Mouse (Mus musculus): Measurements from ENCODE around the gene Gm20388. TPM values are rescaled to one million over a fixed set of nuclear protein-coding genes. Genes with fewer than 3 reads are reported as not detected.
A peak's percentile ranks its signal among the peaks of the same experiment; 100 is the strongest.

Gm20388 gene
- polyA plus RNA-seq, 1 experiment from 2014 or later: 8.3 TPM

GRCm38 (mm10) chr8:122197342-122197741 is 2286.7 kb downstream of the Gm20388 start:
- Histone ChIP-seq H3K4me1 (replicated peaks; ENCODE audit: control insufficient read depth, insufficient read depth, low read length) (peaks cover 8% of the 10 kb centered on the region), H3K9me3 (ENCODE audit: control insufficient read depth, low read length) (no peaks in the 10 kb centered on the region), H3K36me3 (ENCODE audit: control insufficient read depth, insufficient read depth, low read length) (no peaks in the 10 kb centered on the region), H3K27me3 (replicated peaks; ENCODE audit: control insufficient read depth, insufficient read depth, low read length) (no peaks in the 10 kb centered on the region), H3K4me3 (ENCODE audit: low read depth, low read length) (no peak overlapping the region), H3K9ac (ENCODE audit: low read length) (no peak overlapping the region), H3K27ac (ENCODE audit: low read depth) (no peak overlapping the region), H3K4me2 (ENCODE audit: low read length) (no peak overlapping the region)
- no peak for DNase-seq (ENCODE audit: low spot score)
- no peak for ATAC-seq (replicated peaks; ENCODE audit: low FRiP score, low TSS enrichment, low read depth)
- 73% methylated on average over 5 of the region's 5 CpGs for WGBS

- no peaks in the 10 kb centered on the region for H3K9me3 ChIP-seq (ENCODE audit: control insufficient read depth, low read length)
- H3K36me3 ChIP-seq (ENCODE audit: control insufficient read depth, insufficient read depth, low read length): no peaks in the 10 kb centered on the region
- no peak for ATAC-seq (replicated peaks; ENCODE audit: low FRiP score, low TSS enrichment, low read depth)
- H3K27me3 ChIP-seq (replicated peaks; ENCODE audit: control insufficient read depth, insufficient read depth, low read length): no peaks in the 10 kb centered on the region
- H3K27ac ChIP-seq (ENCODE audit: low read depth): no peak overlapping the region
- peaks cover 8% of the 10 kb centered on the region for H3K4me1 ChIP-seq (replicated peaks; ENCODE audit: control insufficient read depth, insufficient read depth, low read length)
- no peak overlapping the region for H3K4me2 ChIP-seq (ENCODE audit: low read length)
- DNase-seq (ENCODE audit: low spot score): no peak
- H3K9ac ChIP-seq (ENCODE audit: low read length): no peak overlapping the region
- 78% methylated on average over 12 of the region's 12 CpGs for WGBS
- H3K4me3 ChIP-seq (ENCODE audit: low read depth, low read length): no peak overlapping the region
Measured at GRCm38 (mm10) chr8:122198378-122199025, 2287.9 kb downstream of the Gm20388 start.

- Histone ChIP-seq H3K36me3 (ENCODE audit: control insufficient read depth, insufficient read depth, low read length) (no peaks in the 10 kb centered on the region), H3K9ac (ENCODE audit: low read length) (no peak overlapping the region), H3K27me3 (replicated peaks; ENCODE audit: control insufficient read depth, insufficient read depth, low read length) (no peaks in the 10 kb centered on the region), H3K27ac (ENCODE audit: low read depth) (no peak overlapping the region), H3K4me1 (replicated peaks; ENCODE audit: control insufficient read depth, insufficient read depth, low read length) (peaks cover 2% of the 10 kb centered on the region; the same call in 1 of the 2 replicates), H3K4me2 (ENCODE audit: low read length) (no peak overlapping the region), H3K9me3 (ENCODE audit: control insufficient read depth, low read length) (no peaks in the 10 kb centered on the region), H3K4me3 (ENCODE audit: low read depth, low read length) (no peak overlapping the region)
- 80% methylated on average over 9 of the region's 9 CpGs for WGBS
- ATAC-seq (replicated peaks; ENCODE audit: low FRiP score, low TSS enrichment, low read depth): no peak
- no peak for DNase-seq (ENCODE audit: low spot score)
Measured at GRCm38 (mm10) chr8:122199191-122199590, 2288.6 kb downstream of the Gm20388 start.

GRCm38 (mm10) chr8:122199841-122200240 is 2289.2 kb downstream of the Gm20388 start:
- 85% methylated on average over 4 of the region's 4 CpGs for WGBS
- Histone ChIP-seq H3K36me3 (ENCODE audit: control insufficient read depth, insufficient read depth, low read length) (no peaks in the 10 kb centered on the region), H3K4me1 (replicated peaks; ENCODE audit: control insufficient read depth, insufficient read depth, low read length) (no peaks in the 10 kb centered on the region), H3K4me2 (ENCODE audit: low read length) (no peak overlapping the region), H3K27ac (ENCODE audit: low read depth) (no peak overlapping the region), H3K9me3 (ENCODE audit: control insufficient read depth, low read length) (no peaks in the 10 kb centered on the region), H3K27me3 (replicated peaks; ENCODE audit: control insufficient read depth, insufficient read depth, low read length) (no peaks in the 10 kb centered on the region), H3K4me3 (ENCODE audit: low read depth, low read length) (no peak overlapping the region), H3K9ac (ENCODE audit: low read length) (no peak overlapping the region)
- ATAC-seq (replicated peaks; ENCODE audit: low FRiP score, low TSS enrichment, low read depth) (no peak), DNase-seq (ENCODE audit: low spot score) (no peak)

- 79% methylated on average over 3 of the region's 3 CpGs for WGBS
- no peaks in the 10 kb centered on the region for H3K36me3 ChIP-seq (ENCODE audit: control insufficient read depth, insufficient read depth, low read length)
- H3K9ac ChIP-seq (ENCODE audit: low read length): no peak overlapping the region
- no peaks in the 10 kb centered on the region for H3K27me3 ChIP-seq (replicated peaks; ENCODE audit: control insufficient read depth, insufficient read depth, low read length)
- peaks cover 3% of the 10 kb centered on the region; the same call in 1 of the 2 replicates for H3K9me3 ChIP-seq (ENCODE audit: control insufficient read depth, low read length)
- H3K4me2 ChIP-seq (ENCODE audit: low read length): no peak overlapping the region
- H3K27ac ChIP-seq (ENCODE audit: low read depth): no peak overlapping the region
- DNase-seq (ENCODE audit: low spot score) (no peak), ATAC-seq (replicated peaks; ENCODE audit: low FRiP score, low TSS enrichment, low read depth) (no peak)
- H3K4me1 ChIP-seq (replicated peaks; ENCODE audit: control insufficient read depth, insufficient read depth, low read length): no peaks in the 10 kb centered on the region
- no peak overlapping the region for H3K4me3 ChIP-seq (ENCODE audit: low read depth, low read length)
Measured at GRCm38 (mm10) chr8:122211591-122211990, 2300.9 kb downstream of the Gm20388 start.

- Histone ChIP-seq H3K27me3 (replicated peaks; ENCODE audit: control insufficient read depth, insufficient read depth, low read length) (no peaks in the 10 kb centered on the region), H3K4me3 (ENCODE audit: low read depth, low read length) (no peak overlapping the region), H3K4me2 (ENCODE audit: low read length) (no peak overlapping the region), H3K4me1 (replicated peaks; ENCODE audit: control insufficient read depth, insufficient read depth, low read length) (no peaks in the 10 kb centered on the region), H3K27ac (ENCODE audit: low read depth) (no peak overlapping the region), H3K9me3 (ENCODE audit: control insufficient read depth, low read length) (no peaks in the 10 kb centered on the region; the same call in 1 of the 2 replicates), H3K9ac (ENCODE audit: low read length) (no peak overlapping the region), H3K36me3 (ENCODE audit: control insufficient read depth, insufficient read depth, low read length) (no peaks in the 10 kb centered on the region)
- ATAC-seq (replicated peaks; ENCODE audit: low FRiP score, low TSS enrichment, low read depth) (no peak), DNase-seq (ENCODE audit: low spot score) (no peak)
- 56% methylated on average over 8 of the region's 8 CpGs for WGBS
Measured at GRCm38 (mm10) chr8:122215630-122216029, 2305.0 kb downstream of the Gm20388 start.

GRCm38 (mm10) chr8:122216433-122216832 is 2305.8 kb downstream of the Gm20388 start:
- peak; percentile 53; the same call in 1 of the 2 replicates for ATAC-seq (replicated peaks; ENCODE audit: low FRiP score, low TSS enrichment, low read depth)
- Histone ChIP-seq H3K27me3 (replicated peaks; ENCODE audit: control insufficient read depth, insufficient read depth, low read length) (no peaks in the 10 kb centered on the region), H3K36me3 (ENCODE audit: control insufficient read depth, insufficient read depth, low read length) (no peaks in the 10 kb centered on the region), H3K9me3 (ENCODE audit: control insufficient read depth, low read length) (no peaks in the 10 kb centered on the region), H3K27ac (ENCODE audit: low read depth) (no peak overlapping the region), H3K4me1 (replicated peaks; ENCODE audit: control insufficient read depth, insufficient read depth, low read length) (no peaks in the 10 kb centered on the region), H3K9ac (ENCODE audit: low read length) (no peak overlapping the region), H3K4me2 (ENCODE audit: low read length) (no peak overlapping the region), H3K4me3 (ENCODE audit: low read depth, low read length) (no peak overlapping the region)
- no peak for DNase-seq (ENCODE audit: low spot score)
- WGBS: 69% methylated on average over 6 of the region's 6 CpGs

GRCm38 (mm10) chr8:122217456-122218177 is 2307.0 kb downstream of the Gm20388 start:
- Histone ChIP-seq H3K4me3 (ENCODE audit: low read depth, low read length) (no peak overlapping the region), H3K27ac (ENCODE audit: low read depth) (no peak overlapping the region), H3K9me3 (ENCODE audit: control insufficient read depth, low read length) (no peaks in the 10 kb centered on the region), H3K9ac (ENCODE audit: low read length) (no peak overlapping the region), H3K4me2 (ENCODE audit: low read length) (no peak overlapping the region), H3K36me3 (ENCODE audit: control insufficient read depth, insufficient read depth, low read length) (no peaks in the 10 kb centered on the region), H3K27me3 (replicated peaks; ENCODE audit: control insufficient read depth, insufficient read depth, low read length) (no peaks in the 10 kb centered on the region), H3K4me1 (replicated peaks; ENCODE audit: control insufficient read depth, insufficient read depth, low read length) (no peaks in the 10 kb centered on the region)
- 75% methylated on average over 10 of the region's 10 CpGs for WGBS
- ATAC-seq (replicated peaks; ENCODE audit: low FRiP score, low TSS enrichment, low read depth): no peak
- DNase-seq (ENCODE audit: low spot score): no peak
